Mouse (Mus musculus): Measurements from ENCODE around the gene Slc5a1. TPM values are rescaled to one million over a fixed set of nuclear protein-coding genes. Genes with fewer than 3 reads are reported as not detected.

Gene Slc5a1
- total RNA-seq, 1 experiment from 2014 or later = not detected

GRCm38 (mm10) chr5:33193567-33193966 is 89.5 kb downstream of the Slc5a1 start:
- no peak for DNase-seq

GRCm38 (mm10) chr5:33195246-33195852 is 91.3 kb downstream of the Slc5a1 start:
- no peak for DNase-seq

GRCm38 (mm10) chr5:33200071-33200470 is 96.1 kb downstream of the Slc5a1 start:
- DNase-seq = no peak

- no peak for DNase-seq
These were observed 97.7 kb downstream of the Slc5a1 start for GRCm38 (mm10) chr5:33201697-33202096.

- DNase-seq = no peak
These were observed 98.6 kb downstream of the Slc5a1 start for GRCm38 (mm10) chr5:33202516-33203170.

GRCm38 (mm10) chr5:33203171-33203565 is 99.1 kb downstream of the Slc5a1 start:
- no peak for DNase-seq

GRCm38 (mm10) chr5:33203691-33204242 is 99.7 kb downstream of the Slc5a1 start:
- DNase-seq = peak; percentile 75

GRCm38 (mm10) chr5:33204284-33204683 is 100.3 kb downstream of the Slc5a1 start:
- no peak for DNase-seq

GRCm38 (mm10) chr5:33206328-33206727 is 102.3 kb downstream of the Slc5a1 start:
- no peak for DNase-seq

GRCm38 (mm10) chr5:33207136-33207535 is 103.1 kb downstream of the Slc5a1 start:
- no peak for DNase-seq

GRCm38 (mm10) chr5:33208533-33209245 is 104.7 kb downstream of the Slc5a1 start:
- no peak for DNase-seq

- no peak for DNase-seq
These were observed 106.5 kb downstream of the Slc5a1 start for GRCm38 (mm10) chr5:33210515-33210914.

GRCm38 (mm10) chr5:33211254-33211653 is 107.2 kb downstream of the Slc5a1 start:
- no peak for DNase-seq

Other genes with a start within 250 kb of the Slc5a1 start
- 36.3 and 44.4 TPM in 2 replicates for gene Prr14l, start 250.0 kb upstream of the Slc5a1 start, total RNA-seq (2021)
- 41.9 and 51.4 TPM in 2 replicates for gene Depdc5, start 240.5 kb upstream of the Slc5a1 start, total RNA-seq (2021)
- 201 and 209 TPM in 2 replicates for gene Ywhah, start 85.4 kb upstream of the Slc5a1 start, total RNA-seq (2021)
- gene Spon2, start 114.2 kb downstream of the Slc5a1 start, total RNA-seq (2021) = 0.39 TPM in 1 of 2 replicates, not detected in the other
- 222 and 223 TPM in 2 replicates for gene Ctbp1, start 170.8 kb downstream of the Slc5a1 start, total RNA-seq (2021)
- 102 and 119 TPM in 2 replicates for gene Maea, start 231.3 kb downstream of the Slc5a1 start, total RNA-seq (2021)

Measured in adrenal gland, postnatal 25 days (tissue).